Mouse (Mus musculus) forebrain, embryonic 11.5 days (tissue): ENCODE data around the gene Mpdz. TPM values are rescaled to one million over a fixed set of nuclear protein-coding genes. Genes with fewer than 3 reads are reported as not detected.

Source experiments
- ATAC-seq: fragments of 200-750 bp; cut with Nextera tagmentation; replicated peaks from 2 replicates; pipeline ENCODE4 v1.8.0; 2017; ENCODE audit warnings: moderate TSS enrichment; ENCODE audit not compliant: low FRiP score
- DNase-seq: peaks from one replicate; pipeline ENCODE4 v3.0.0-alpha.2; 2017; ENCODE audit warnings: low spot score
- H3K27ac ChIP-seq: fragments of 300-500 bp; sonication (generic); 2 replicates; pipeline ENCODE4 v1.5.1; 2014; ENCODE audit warnings: low read depth, low read length
- H3K27me3 ChIP-seq: fragments of 300-500 bp; sonication (generic); 2 replicates; pipeline ENCODE4 v1.6.1; 2014; ENCODE audit warnings: mild to moderate bottlenecking, low read length, mixed read lengths; ENCODE audit not compliant: control insufficient read depth, insufficient read depth
- H3K36me3 ChIP-seq: fragments of 300-500 bp; sonication (generic); 2 replicates; pipeline ENCODE4 v1.6.1; 2014; ENCODE audit warnings: mild to moderate bottlenecking, low read length, moderate library complexity, mixed read lengths; ENCODE audit not compliant: control insufficient read depth, insufficient read depth
- H3K4me1 ChIP-seq: fragments of 300-500 bp; sonication (generic); replicated peaks from 2 replicates; pipeline ENCODE4 v1.6.1; 2014; ENCODE audit warnings: low read length, mixed read lengths; ENCODE audit not compliant: control insufficient read depth, insufficient read depth
- H3K4me2 ChIP-seq: fragments of 300-500 bp; sonication (generic); 2 replicates; pipeline ENCODE4 v1.6.1; 2014; ENCODE audit warnings: low read depth, mild to moderate bottlenecking, low read length, moderate library complexity, mixed read lengths; ENCODE audit not compliant: severe bottlenecking
- H3K4me3 ChIP-seq: fragments of 300-500 bp; sonication (generic); 2 replicates; pipeline ENCODE4 v1.5.1; 2014; ENCODE audit warnings: low read depth, low read length
- H3K9ac ChIP-seq: fragments of 300-500 bp; sonication (generic); 2 replicates; pipeline ENCODE4 v1.6.1; 2014; ENCODE audit warnings: low read length
- H3K9me3 ChIP-seq: fragments of 300-500 bp; sonication (generic); 2 replicates; pipeline ENCODE4 v1.6.1; 2016; ENCODE audit warnings: low read length, mixed read lengths; ENCODE audit not compliant: control insufficient read depth
- WGBS: fragments of 180-500 bp; shearing (Covaris S2); extraction: QIAGEN DNeasy Blood & Tissue Kit; methylation state at CpG from one replicate; pipeline ENCODE4 v1.1.7; 2014; 5-methylcytosine and 5-hydroxymethylcytosine counted together
- polyA plus RNA-seq: library from polyadenylated mRNA; unstranded; fragments of >200 nt; fragmentation: Nextera tagmentation; extraction: Ambion mirVana; gene quantifications from 2 replicates; pipeline ENCODE4 v1.2.1, GENCODE M21; 2014

The Mpdz gene
- polyA plus RNA-seq, 1 experiment from 2014 or later, result 62.3 TPM

DNA sequence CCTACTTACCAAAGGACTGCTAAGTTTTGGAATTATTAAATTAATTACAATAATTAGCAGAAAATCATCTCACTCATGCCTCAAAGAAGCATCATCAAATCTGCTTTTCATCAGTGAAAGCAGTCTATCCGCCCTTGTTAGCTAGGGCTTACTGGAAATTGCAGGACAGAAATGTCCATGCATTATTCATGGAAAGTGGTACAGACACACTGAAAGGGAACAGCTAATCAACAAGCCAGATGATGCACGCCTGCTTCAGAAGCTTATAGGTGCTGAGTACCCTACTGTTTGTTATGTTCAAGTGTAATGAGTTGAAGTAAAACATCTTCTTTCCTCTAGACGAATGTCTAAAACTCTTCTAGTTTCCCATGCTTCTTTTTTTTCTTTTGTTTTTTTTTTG is 91.2 kb downstream of the Mpdz start:
- H3K4me1 ChIP-seq, result no peaks in the 10 kb centered on the region
- H3K27ac ChIP-seq, result no peak overlapping the region
- H3K9me3 ChIP-seq, result no peaks in the 10 kb centered on the region
- H3K4me3 ChIP-seq, result no peak overlapping the region
- H3K9ac ChIP-seq, result no peak overlapping the region
- DNase-seq (no peak), ATAC-seq (no peak; the same call in 1 of the 2 replicates)
- no peaks in the 10 kb centered on the region; the same call in 1 of the 2 replicates for H3K36me3 ChIP-seq
- WGBS, result 69% methylated on average over 3 of the region's 3 CpGs
- no peaks in the 10 kb centered on the region for H3K27me3 ChIP-seq
- no peak overlapping the region for H3K4me2 ChIP-seq

GRCm38 (mm10) chr4:81348646-81349045 is 94.0 kb downstream of the Mpdz start:
- DNase-seq (no peak), ATAC-seq (no peak)
- Histone ChIP-seq H3K27ac (no peak overlapping the region), H3K36me3 (peaks cover 2% of the 10 kb centered on the region; the same call in 1 of the 2 replicates), H3K4me3 (no peak overlapping the region), H3K9me3 (no peaks in the 10 kb centered on the region), H3K9ac (no peak overlapping the region), H3K4me1 (no peaks in the 10 kb centered on the region), H3K27me3 (no peaks in the 10 kb centered on the region), H3K4me2 (no peak overlapping the region)
- WGBS, result 84% methylated on average over 7 of the region's 7 CpGs

DNA sequence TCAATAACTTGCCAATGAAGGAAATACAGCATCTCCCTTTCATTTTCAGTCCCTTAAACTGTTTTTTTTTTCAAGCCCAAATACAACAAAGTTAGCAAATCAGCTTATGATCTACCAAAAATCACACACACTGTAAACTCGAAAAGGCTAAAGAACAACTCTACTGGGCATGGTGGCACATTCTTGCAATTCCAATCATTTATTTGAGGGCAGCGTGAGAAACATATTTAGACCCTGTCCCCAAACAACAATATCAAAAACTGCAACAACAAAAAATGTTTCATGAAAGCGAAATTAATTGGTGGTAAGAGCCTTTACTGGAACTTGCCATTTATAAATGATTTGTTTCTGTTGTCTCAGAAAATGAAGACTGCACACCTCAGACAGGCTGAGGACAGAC is 97.5 kb downstream of the Mpdz start:
- H3K27me3 ChIP-seq, result no peaks in the 10 kb centered on the region
- DNase-seq, result no peak
- 80% methylated on average over 3 of the region's 3 CpGs for WGBS
- H3K4me1 ChIP-seq, result no peaks in the 10 kb centered on the region
- ATAC-seq, result no peak
- peaks cover 2% of the 10 kb centered on the region; the same call in 1 of the 2 replicates for H3K36me3 ChIP-seq
- H3K4me2 ChIP-seq, result no peak overlapping the region
- H3K27ac ChIP-seq, result no peak overlapping the region
- no peak overlapping the region for H3K9ac ChIP-seq
- no peak overlapping the region for H3K4me3 ChIP-seq
- no peaks in the 10 kb centered on the region for H3K9me3 ChIP-seq

DNA sequence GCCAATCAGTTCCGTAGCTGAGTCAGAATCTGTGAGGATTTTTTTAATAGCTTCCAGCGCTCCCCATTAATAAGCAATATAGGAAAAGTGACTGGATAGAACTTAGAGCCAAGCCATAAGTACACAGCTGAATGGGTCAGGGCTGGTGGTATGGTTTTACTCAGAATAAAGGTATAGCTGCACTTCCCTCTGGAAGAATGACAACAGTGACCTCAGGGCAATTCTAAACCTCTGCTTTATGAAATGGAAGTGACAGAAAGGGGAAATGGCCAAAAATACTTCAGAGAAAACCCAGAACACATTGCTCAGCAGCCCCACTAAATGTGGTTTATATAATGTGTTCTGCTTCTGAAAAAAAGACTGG is 109.0 kb downstream of the Mpdz start:
- no peaks in the 10 kb centered on the region; the same call in 1 of the 2 replicates for H3K4me1 ChIP-seq
- no peak overlapping the region for H3K9ac ChIP-seq
- 87% methylated on average over 2 of the region's 2 CpGs for WGBS
- H3K9me3 ChIP-seq, result no peaks in the 10 kb centered on the region
- H3K27ac ChIP-seq, result 0 out of 2 replicates have a peak overlapping the region, but pooled peaks have one; percentile 46
- H3K4me3 ChIP-seq, result no peak overlapping the region
- no peaks in the 10 kb centered on the region for H3K36me3 ChIP-seq
- ATAC-seq, result no peak
- no peak overlapping the region for H3K4me2 ChIP-seq
- no peak for DNase-seq
- no peaks in the 10 kb centered on the region for H3K27me3 ChIP-seq

GRCm38 (mm10) chr4:81332901-81333627 is 109.6 kb downstream of the Mpdz start:
- Histone ChIP-seq H3K36me3 (no peaks in the 10 kb centered on the region), H3K4me3 (no peak overlapping the region), H3K27me3 (no peaks in the 10 kb centered on the region), H3K9ac (no peak overlapping the region), H3K4me2 (no peak overlapping the region), H3K9me3 (no peaks in the 10 kb centered on the region), H3K4me1 (no peaks in the 10 kb centered on the region; the same call in 1 of the 2 replicates), H3K27ac (peak overlapping the region; percentile 46; the same call in 1 of the 2 replicates)
- DNase-seq (no peak), ATAC-seq (peak; percentile 56)
- 68% methylated on average over 11 of the region's 11 CpGs for WGBS

GRCm38 (mm10) chr4:81332439-81332841 is 110.2 kb downstream of the Mpdz start:
- no peak overlapping the region for H3K4me3 ChIP-seq
- H3K36me3 ChIP-seq, result no peaks in the 10 kb centered on the region
- H3K9ac ChIP-seq, result no peak overlapping the region
- H3K4me1 ChIP-seq, result no peaks in the 10 kb centered on the region; the same call in 1 of the 2 replicates
- H3K27ac ChIP-seq, result peak overlapping the region; percentile 37
- no peaks in the 10 kb centered on the region for H3K9me3 ChIP-seq
- ATAC-seq (peak; percentile 58), DNase-seq (no peak)
- WGBS, result 64% methylated on average over 6 of the region's 6 CpGs
- no peaks in the 10 kb centered on the region for H3K27me3 ChIP-seq
- H3K4me2 ChIP-seq, result no peak overlapping the region

DNA sequence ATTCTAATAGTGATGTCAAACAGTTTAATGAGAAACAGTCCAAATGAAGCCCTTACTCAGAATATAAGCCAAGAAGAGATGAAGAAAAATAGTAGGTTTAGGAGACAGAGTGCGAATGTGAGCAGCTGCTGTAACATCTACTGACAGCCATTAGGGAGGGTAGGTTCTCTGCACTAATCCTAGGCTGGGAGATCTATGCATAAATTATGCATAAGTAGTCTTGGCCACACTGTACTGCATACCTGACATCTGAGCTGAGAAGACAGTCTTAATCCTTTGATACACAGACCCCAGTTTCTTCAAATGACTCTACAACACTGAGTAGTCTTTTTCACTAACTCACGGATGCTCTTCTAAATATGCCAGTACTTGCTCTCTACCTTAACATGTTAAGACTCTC is 114.9 kb downstream of the Mpdz start:
- Histone ChIP-seq H3K9me3 (no peaks in the 10 kb centered on the region), H3K36me3 (no peaks in the 10 kb centered on the region; the same call in 1 of the 2 replicates), H3K4me1 (no peaks in the 10 kb centered on the region; the same call in 1 of the 2 replicates), H3K4me3 (no peak overlapping the region), H3K4me2 (no peak overlapping the region), H3K9ac (no peak overlapping the region), H3K27me3 (no peaks in the 10 kb centered on the region), H3K27ac (no peak overlapping the region)
- ATAC-seq, result peak; percentile 56; the same call in 1 of the 2 replicates
- WGBS, result 98% methylated on average over 2 of the region's 2 CpGs
- no peak for DNase-seq

GRCm38 (mm10) chr4:81323853-81324252 is 118.8 kb downstream of the Mpdz start:
- Histone ChIP-seq H3K4me3 (no peak overlapping the region), H3K9ac (no peak overlapping the region), H3K9me3 (no peaks in the 10 kb centered on the region), H3K27me3 (no peaks in the 10 kb centered on the region), H3K36me3 (no peaks in the 10 kb centered on the region; the same call in 1 of the 2 replicates), H3K27ac (no peak overlapping the region), H3K4me1 (no peaks in the 10 kb centered on the region), H3K4me2 (no peak overlapping the region)
- DNase-seq, result no peak
- 93% methylated on average over 4 of the region's 4 CpGs for WGBS
- no peak for ATAC-seq

- no peak overlapping the region for H3K9ac ChIP-seq
- no peaks in the 10 kb centered on the region; the same call in 1 of the 2 replicates for H3K36me3 ChIP-seq
- no peak overlapping the region for H3K4me3 ChIP-seq
- no peak overlapping the region for H3K27ac ChIP-seq
- H3K4me1 ChIP-seq, result no peaks in the 10 kb centered on the region
- DNase-seq, result no peak
- H3K9me3 ChIP-seq, result no peaks in the 10 kb centered on the region
- H3K4me2 ChIP-seq, result no peak overlapping the region
- ATAC-seq, result no peak
- no peaks in the 10 kb centered on the region for H3K27me3 ChIP-seq
- 91% methylated on average over 3 of the region's 3 CpGs for WGBS
These were observed 120.4 kb downstream of the Mpdz start for GRCm38 (mm10) chr4:81322232-81322631.
